Mouse (Mus musculus): Measurements from ENCODE around the gene Kif3b.
A peak's percentile ranks its signal among the peaks of the same experiment; 100 is the strongest.
"Not testable (repeated sequence)": the region's sequence is repeated elsewhere in the genome, so short reads cannot be mapped to it uniquely, and the experiment has no call there.

Gene Kif3b

GRCm38 (mm10) chr2:153345454-153346220 is 54.4 kb downstream of the Kif3b start, which contains the start of gene Asxl1:
TSS of gene Asxl1 (plus strand) at chr2:153345829.
- DNase-seq (ENCODE audit: low spot score): peak; percentile 90

- no peak for DNase-seq (ENCODE audit: low spot score)
These were observed 55.3 kb downstream of the Kif3b start for GRCm38 (mm10) chr2:153346221-153347182.

GRCm38 (mm10) chr2:153347183-153347781 is 56.1 kb downstream of the Kif3b start:
- no peak for DNase-seq (ENCODE audit: low spot score)

GRCm38 (mm10) chr2:153348100-153348831 is 57.1 kb downstream of the Kif3b start:
- DNase-seq (ENCODE audit: low spot score): no peak

GRCm38 (mm10) chr2:153350552-153351181 is 59.5 kb downstream of the Kif3b start:
- DNase-seq (ENCODE audit: low spot score): no peak

- DNase-seq (ENCODE audit: low spot score): no peak
These were observed 63.4 kb downstream of the Kif3b start for GRCm38 (mm10) chr2:153354648-153355047.

- no peak for DNase-seq (ENCODE audit: low spot score)
These were observed 65.6 kb downstream of the Kif3b start for GRCm38 (mm10) chr2:153356784-153357183.

GRCm38 (mm10) chr2:153361101-153361710 is 70.0 kb downstream of the Kif3b start:
- no peak for DNase-seq (ENCODE audit: low spot score)

- DNase-seq (ENCODE audit: low spot score): not testable (repeated sequence)
These were observed 73.3 kb downstream of the Kif3b start for GRCm38 (mm10) chr2:153364531-153364930.

GRCm38 (mm10) chr2:153370871-153371270 is 79.7 kb downstream of the Kif3b start:
- DNase-seq (ENCODE audit: low spot score): no peak

- no peak for DNase-seq (ENCODE audit: low spot score)
These were observed 84.2 kb downstream of the Kif3b start for GRCm38 (mm10) chr2:153375380-153375779.

GRCm38 (mm10) chr2:153380479-153380878 is 89.3 kb downstream of the Kif3b start:
- DNase-seq (ENCODE audit: low spot score): no peak
